ENCODE assay signal across 10 mouse cellular contexts in the genomic region with DNA sequence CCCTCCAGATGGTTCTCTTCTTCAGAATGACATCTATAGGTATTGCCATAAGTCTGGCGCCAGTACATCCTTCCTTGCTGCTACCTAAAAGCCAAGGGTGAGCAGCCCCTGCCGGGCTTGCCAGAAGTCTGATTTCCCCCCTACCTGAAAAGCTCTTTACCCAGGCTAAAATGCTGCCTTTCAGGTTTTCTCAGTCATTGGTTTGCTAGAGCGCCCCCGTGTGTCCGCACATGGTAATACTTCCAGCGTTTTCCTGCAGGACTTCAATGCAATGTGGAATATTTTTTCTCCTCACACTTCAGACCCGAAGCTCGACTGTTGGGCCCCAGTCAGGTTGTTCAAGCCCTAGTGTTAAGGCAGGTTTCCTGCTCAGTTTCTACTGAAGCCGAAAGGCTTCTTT. TPM values are rescaled to one million over a fixed set of nuclear protein-coding genes. Genes with fewer than 3 reads are reported as not detected.
DNase-seq lines count a peak whose midpoint lies in the region; ATAC-seq lines count a peak whose summit lies in the region.
"Had no signal": no experiment of that assay in that cellular context is flagged by ENCODE, and none has a peak within 500 bp of the region (broad histone marks: within the 10 kb centered on the region; RNA-seq: fewer than 3 reads in every experiment).

No protein-coding gene starts in this region.

- DNase-seq in hindbrain, embryonic 11.5 days (ENCODE audit: low spot score), result peak; percentile 74
- DNase-seq in ES-CJ7 (ENCODE audit: low read depth, low spot score), result peak; percentile 28
- peak; percentile 14 for DNase-seq in cerebellum, adult 11-12 months
- peak; percentile 71 for DNase-seq in limb, embryonic 10.5 days (ENCODE audit: low spot score)
- DNase-seq in retina, embryonic 14.5 days (ENCODE audit: low spot score), result peak; percentile 71
- peak; percentile 16 to 25 for DNase-seq in urinary bladder, postnatal 36 days (ENCODE audit: low spot score in 2 of 2)

- no peak for ATAC-seq in hindbrain, embryonic 11.5 days (ENCODE audit: low FRiP score)
- no peak for ATAC-seq in hindbrain, embryonic 16.5 days
- peak; percentile 48 for ATAC-seq in granulocyte monocyte progenitor cell, adult 5-6 weeks (replicated peaks; ENCODE audit: poor library complexity, severe bottlenecking)

- H3K4me1 ChIP-seq in hindbrain, embryonic 11.5 days (replicated peaks; ENCODE audit: control insufficient read depth, insufficient read depth, low read length), result no peaks in the 10 kb centered on the region
- no peaks in the 10 kb centered on the region for H3K4me1 ChIP-seq in hindbrain, embryonic 16.5 days (ENCODE audit: control insufficient read depth, insufficient read depth, low read depth, low read length)
- H3K4me1 ChIP-seq in limb, embryonic 10.5 days, result no peaks in the 10 kb centered on the region

- H3K36me3 ChIP-seq in hindbrain, embryonic 11.5 days (ENCODE audit: control insufficient read depth, insufficient read depth, low read length), result no peaks in the 10 kb centered on the region
- no peaks in the 10 kb centered on the region for H3K36me3 ChIP-seq in hindbrain, embryonic 16.5 days (ENCODE audit: control insufficient read depth, insufficient read depth, low read length)
- H3K36me3 ChIP-seq in limb, embryonic 10.5 days, result no peaks in the 10 kb centered on the region

- H3K4me3 ChIP-seq in hindbrain, embryonic 11.5 days (ENCODE audit: low read depth, low read length), result no peak overlapping the region
- H3K4me3 ChIP-seq in hindbrain, embryonic 16.5 days (ENCODE audit: low read length), result no peak overlapping the region
- H3K4me3 ChIP-seq in limb, embryonic 10.5 days, result no peak overlapping the region

- H3K4me2 ChIP-seq in hindbrain, embryonic 11.5 days (replicated peaks; ENCODE audit: low read depth, low read length), result no peak overlapping the region
- H3K4me2 ChIP-seq in hindbrain, embryonic 16.5 days (ENCODE audit: low read length), result no peak overlapping the region

- peaks cover 3% of the 10 kb centered on the region; the same call in 1 of the 2 replicates for H3K27me3 ChIP-seq in hindbrain, embryonic 11.5 days (ENCODE audit: control insufficient read depth, insufficient read depth, low read length)
- H3K27me3 ChIP-seq in hindbrain, embryonic 16.5 days (replicated peaks; ENCODE audit: control insufficient read depth, insufficient read depth, low read length), result peaks cover 2% of the 10 kb centered on the region; the same call in 1 of the 2 replicates
- peaks cover 30% of the 10 kb centered on the region for H3K27me3 ChIP-seq in limb, embryonic 10.5 days (ENCODE audit: low read depth, poor library complexity, severe bottlenecking)

- H3K27ac ChIP-seq in hindbrain, embryonic 11.5 days (ENCODE audit: low read depth, low read length), result no peak overlapping the region
- H3K27ac ChIP-seq in hindbrain, embryonic 16.5 days (ENCODE audit: low read depth, low read length), result no peak overlapping the region
- H3K27ac ChIP-seq in limb, embryonic 10.5 days, result no peak overlapping the region

- 23% methylated on average over 9 of the region's 9 CpGs for WGBS in hindbrain, embryonic 11.5 days
- 20% methylated on average over 9 of the region's 9 CpGs for WGBS in hindbrain, embryonic 16.5 days
- 17% methylated on average over 9 of the region's 9 CpGs for WGBS in limb, embryonic 10.5 days

- no peak overlapping the region for H3K9ac ChIP-seq in hindbrain, embryonic 11.5 days (ENCODE audit: low read depth, low read length)
- no peak overlapping the region for H3K9ac ChIP-seq in hindbrain, embryonic 16.5 days (ENCODE audit: low read depth, low read length)

- H3K9me3 ChIP-seq in hindbrain, embryonic 11.5 days (ENCODE audit: control insufficient read depth, low read length), result no peaks in the 10 kb centered on the region
- no peaks in the 10 kb centered on the region for H3K9me3 ChIP-seq in hindbrain, embryonic 16.5 days (ENCODE audit: control insufficient read depth, low read length)
- no peaks in the 10 kb centered on the region for H3K9me3 ChIP-seq in limb, embryonic 10.5 days (replicated peaks)

RNA-seq across cellular contexts. Expression of gene Sowahd, which starts 5.9 kb away (rescaled TPM):
- polyA plus RNA-seq in hindbrain, embryonic 11.5 days (2014; fragmentation: Nextera tagmentation; extraction: Ambion mirVana), result not detected in 2 replicates
- 0.10 and 0.16 TPM in 2 replicates for polyA plus RNA-seq in hindbrain, embryonic 16.5 days (2015; fragmentation: Nextera tagmentation; extraction: Ambion mirVana)
- 0.38 TPM in 1 of 2 replicates, not detected in the other for total RNA-seq in granulocyte monocyte progenitor cell, adult 5-6 weeks (2014; fragmentation: Nextera tagmentation)
- 0.15 and 1.2 TPM in 2 replicates for total RNA-seq in granulocyte monocyte progenitor cell, adult 5-6 weeks (2017)
- polyA plus RNA-seq in limb, embryonic 10.5 days (2016; fragmentation: Nextera tagmentation; extraction: Ambion mirVana), result 0.09 and 0.15 TPM in 2 replicates
- total RNA-seq: layer of hippocampus, adult 8-10 months had no signal
- polyA plus RNA-seq: stomach, embryonic 14.5 days had no signal

RNA-seq across cellular contexts. Expression of gene Rpl39, which starts 42.5 kb away (rescaled TPM):
- polyA plus RNA-seq in hindbrain, embryonic 11.5 days (2014; fragmentation: Nextera tagmentation; extraction: Ambion mirVana), result 414 and 431 TPM in 2 replicates
- 227 and 236 TPM in 2 replicates for polyA plus RNA-seq in hindbrain, embryonic 16.5 days (2015; fragmentation: Nextera tagmentation; extraction: Ambion mirVana)
- total RNA-seq in granulocyte monocyte progenitor cell, adult 5-6 weeks (2014; fragmentation: Nextera tagmentation), result 2,391 and 2,751 TPM in 2 replicates
- total RNA-seq in granulocyte monocyte progenitor cell, adult 5-6 weeks (2017), result 3,105 and 3,852 TPM in 2 replicates
- 429 and 521 TPM in 2 replicates for polyA plus RNA-seq in limb, embryonic 10.5 days (2016; fragmentation: Nextera tagmentation; extraction: Ambion mirVana)

RNA-seq across cellular contexts. Expression of gene Sept6, which starts 51.1 kb away (rescaled TPM):
- 57.5 and 62.8 TPM in 2 replicates for polyA plus RNA-seq in hindbrain, embryonic 11.5 days (2014; fragmentation: Nextera tagmentation; extraction: Ambion mirVana)
- polyA plus RNA-seq in hindbrain, embryonic 16.5 days (2015; fragmentation: Nextera tagmentation; extraction: Ambion mirVana), result 77.8 and 78.0 TPM in 2 replicates
- total RNA-seq in granulocyte monocyte progenitor cell, adult 5-6 weeks (2014; fragmentation: Nextera tagmentation), result 34.2 and 37.0 TPM in 2 replicates
- 39.6 and 44.2 TPM in 2 replicates for total RNA-seq in granulocyte monocyte progenitor cell, adult 5-6 weeks (2017)
- 38.8 and 59.0 TPM in 2 replicates for polyA plus RNA-seq in limb, embryonic 10.5 days (2016; fragmentation: Nextera tagmentation; extraction: Ambion mirVana)

Comparison
In these comparisons a context has a peak if more than half of its experiments do, and no peak if none do; other contexts are left out.
1. DNase-seq: peak in every context shown above with its lines; median percentile 74 in hindbrain, embryonic 11.5 days; 71 in limb, embryonic 10.5 days; 71 in retina, embryonic 14.5 days; 28 in ES-CJ7; 20 in urinary bladder, postnatal 36 days; 14 in cerebellum, adult 11-12 months.